Mouse (Mus musculus): ENCODE results near the gene Pbrm1. TPM values are rescaled to one million over a fixed set of nuclear protein-coding genes. Genes with fewer than 3 reads are reported as not detected.

The Pbrm1 gene
- polyA plus RNA-seq, 1 experiment from 2014 or later: 126 TPM

GRCm38 (mm10) chr14:31114011-31114410 lies 95.1 kb downstream of the Pbrm1 start:
- no peak overlapping the region for H3K4me2 ChIP-seq (replicated peaks; ENCODE audit: low read depth, low read length)
- no peak for ATAC-seq (ENCODE audit: low FRiP score, low TSS enrichment)

GRCm38 (mm10) chr14:31115522-31115921 lies 96.6 kb downstream of the Pbrm1 start:
- Histone ChIP-seq H3K36me3 (ENCODE audit: insufficient read depth, low read length) (peaks cover 56% of the 10 kb centered on the region), H3K4me3 (ENCODE audit: low read length) (no peak overlapping the region), H3K4me2 (replicated peaks; ENCODE audit: low read depth, low read length) (no peak overlapping the region), H3K27me3 (ENCODE audit: insufficient read depth, low read length) (no peaks in the 10 kb centered on the region), H3K27ac (ENCODE audit: low read length) (no peak overlapping the region), H3K4me1 (ENCODE audit: insufficient read depth, low read length) (0 out of 2 replicates have a peak, but pooled peaks cover 2% of the 10 kb centered on the region), H3K9ac (replicated peaks; ENCODE audit: low read length) (no peak overlapping the region), H3K9me3 (ENCODE audit: low read length) (no peaks in the 10 kb centered on the region)
- no peak for ATAC-seq (ENCODE audit: low FRiP score, low TSS enrichment)
- 51% methylated on average over 2 of the region's 2 CpGs for WGBS

More at GRCm38 (mm10) chr14:31114011-31114410, 95.1 kb downstream of the Pbrm1 start:
- Histone ChIP-seq H3K9ac (replicated peaks; ENCODE audit: low read length) (no peak overlapping the region), H3K27me3 (ENCODE audit: insufficient read depth, low read length) (no peaks in the 10 kb centered on the region), H3K4me3 (ENCODE audit: low read length) (no peak overlapping the region), H3K27ac (ENCODE audit: low read length) (no peak overlapping the region), H3K4me1 (ENCODE audit: insufficient read depth, low read length) (0 out of 2 replicates have a peak, but pooled peaks cover 2% of the 10 kb centered on the region), H3K9me3 (ENCODE audit: low read length) (no peaks in the 10 kb centered on the region), H3K36me3 (ENCODE audit: insufficient read depth, low read length) (peaks cover 63% of the 10 kb centered on the region)
- WGBS: 71% methylated on average over 3 of the region's 3 CpGs

DNA sequence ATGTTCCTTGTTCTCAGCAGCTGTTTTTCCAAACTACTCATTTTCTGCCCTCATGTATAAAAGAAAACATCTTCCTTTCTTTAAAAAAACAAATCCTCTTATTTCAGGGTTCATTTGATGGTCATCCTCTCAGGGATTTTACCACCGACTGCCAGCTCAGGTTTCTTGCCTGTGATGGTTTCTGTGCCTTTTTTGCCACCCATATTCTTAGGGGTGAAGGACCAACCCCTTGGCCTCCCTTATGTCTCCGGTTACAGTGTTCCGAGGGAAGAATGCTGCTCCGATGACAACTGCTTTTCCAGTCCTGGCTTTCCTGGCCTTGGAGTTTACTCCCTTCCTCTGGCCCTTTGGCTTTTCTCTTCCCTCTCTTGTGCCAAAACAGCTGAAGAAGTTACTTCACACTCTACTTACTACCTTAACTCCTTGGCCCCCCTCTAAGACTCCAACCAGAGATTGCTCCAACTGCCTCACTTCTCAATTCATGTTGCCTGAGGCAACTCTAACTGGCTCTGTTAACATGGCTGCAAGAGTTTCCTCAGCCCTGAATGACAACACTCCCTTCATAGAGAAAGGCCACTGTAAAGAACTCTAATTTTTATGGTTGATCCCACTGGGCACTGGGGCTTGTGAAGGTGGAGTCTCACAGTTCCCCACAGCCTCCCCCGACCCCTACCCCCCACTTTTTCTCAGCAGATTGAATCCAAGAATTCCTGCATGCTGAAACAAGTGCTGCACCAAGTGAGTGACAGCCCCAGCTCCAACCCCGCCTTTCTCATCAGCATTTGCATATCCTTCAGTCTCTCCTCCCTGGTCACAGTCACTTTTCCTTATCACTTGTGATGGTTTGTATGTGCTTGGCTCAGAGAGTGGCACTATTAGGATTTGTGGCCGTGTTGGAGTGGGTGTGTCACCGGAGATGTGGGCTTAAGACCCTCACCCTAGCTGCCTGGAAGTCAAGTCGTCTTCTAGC lies 106.5 kb downstream of the Pbrm1 start:
- H3K27ac ChIP-seq (ENCODE audit: low read length): peak overlapping the region; percentile 90
- H3K4me2 ChIP-seq (replicated peaks; ENCODE audit: low read depth, low read length): peak overlapping the region; percentile 30; the same call in 1 of the 2 replicates
- ATAC-seq (ENCODE audit: low FRiP score, low TSS enrichment): no peak
- peaks cover 10% of the 10 kb centered on the region; the same call in 1 of the 2 replicates for H3K36me3 ChIP-seq (ENCODE audit: insufficient read depth, low read length)
- no peak overlapping the region for H3K4me3 ChIP-seq (ENCODE audit: low read length)
- H3K9ac ChIP-seq (replicated peaks; ENCODE audit: low read length): peak overlapping the region; percentile 43
- H3K9me3 ChIP-seq (ENCODE audit: low read length): no peaks in the 10 kb centered on the region
- peaks cover 45% of the 10 kb centered on the region for H3K4me1 ChIP-seq (ENCODE audit: insufficient read depth, low read length)
- H3K27me3 ChIP-seq (ENCODE audit: insufficient read depth, low read length): no peaks in the 10 kb centered on the region
- 29% methylated on average over 9 of the region's 9 CpGs for WGBS

DNA sequence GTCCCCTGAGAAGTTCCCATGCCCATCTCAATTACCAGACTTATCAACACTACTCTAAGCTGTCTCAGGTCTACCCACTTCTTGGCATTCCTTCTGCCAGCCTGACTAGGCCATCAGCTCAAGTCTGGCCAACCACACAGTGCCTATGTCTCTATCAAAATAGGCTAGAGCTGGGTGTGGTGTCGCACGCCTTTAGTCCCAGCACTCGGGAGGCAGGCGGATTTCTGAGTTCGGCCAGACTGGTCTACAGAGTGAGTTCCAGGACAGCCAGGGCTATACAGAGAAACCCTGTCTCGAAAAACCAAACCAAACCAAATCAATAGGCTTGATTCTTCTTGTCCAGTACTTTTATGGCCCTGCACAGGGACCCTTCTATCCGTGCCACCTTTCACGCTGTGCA lies 107.9 kb downstream of the Pbrm1 start:
- 93% methylated on average over 8 of the region's 8 CpGs for WGBS
- Histone ChIP-seq H3K27ac (ENCODE audit: low read length) (no peak overlapping the region; the same call in 1 of the 2 replicates), H3K4me1 (ENCODE audit: insufficient read depth, low read length) (peaks cover 48% of the 10 kb centered on the region), H3K9ac (replicated peaks; ENCODE audit: low read length) (no peak overlapping the region), H3K4me3 (ENCODE audit: low read length) (no peak overlapping the region), H3K27me3 (ENCODE audit: insufficient read depth, low read length) (no peaks in the 10 kb centered on the region), H3K4me2 (replicated peaks; ENCODE audit: low read depth, low read length) (peak overlapping the region; percentile 30), H3K36me3 (ENCODE audit: insufficient read depth, low read length) (peaks cover 6% of the 10 kb centered on the region; the same call in 1 of the 2 replicates), H3K9me3 (ENCODE audit: low read length) (no peaks in the 10 kb centered on the region)
- no peak for ATAC-seq (ENCODE audit: low FRiP score, low TSS enrichment)

GRCm38 (mm10) chr14:31128101-31128825 lies 109.3 kb downstream of the Pbrm1 start:
- Histone ChIP-seq H3K4me2 (replicated peaks; ENCODE audit: low read depth, low read length) (peak overlapping the region; percentile 91), H3K27me3 (ENCODE audit: insufficient read depth, low read length) (no peaks in the 10 kb centered on the region), H3K36me3 (ENCODE audit: insufficient read depth, low read length) (no peaks in the 10 kb centered on the region), H3K9me3 (ENCODE audit: low read length) (no peaks in the 10 kb centered on the region), H3K4me3 (ENCODE audit: low read length) (peak overlapping the region; percentile 88), H3K4me1 (ENCODE audit: insufficient read depth, low read length) (peaks cover 62% of the 10 kb centered on the region), H3K27ac (ENCODE audit: low read length) (peak overlapping the region; percentile 94), H3K9ac (replicated peaks; ENCODE audit: low read length) (peak overlapping the region; percentile 94)
- no peak for ATAC-seq (ENCODE audit: low FRiP score, low TSS enrichment)
- WGBS: under 1% methylated on average over 23 of the region's 23 CpGs

- H3K9ac ChIP-seq (replicated peaks; ENCODE audit: low read length): peak within 1 kb of the TSS; percentile 94
- peak within 1 kb of the TSS; percentile 91 for H3K4me2 ChIP-seq (replicated peaks; ENCODE audit: low read depth, low read length)
- no peaks in the 10 kb centered on the region for H3K36me3 ChIP-seq (ENCODE audit: insufficient read depth, low read length)
- H3K4me3 ChIP-seq (ENCODE audit: low read length): peak within 1 kb of the TSS; percentile 88
- under 1% methylated on average over 33 of the region's 33 CpGs for WGBS
- peaks cover 68% of the 10 kb centered on the region for H3K4me1 ChIP-seq (ENCODE audit: insufficient read depth, low read length)
- peak within 1 kb of the TSS; percentile 95 for H3K27ac ChIP-seq (ENCODE audit: low read length)
- peak; percentile 95 for ATAC-seq (ENCODE audit: low FRiP score, low TSS enrichment)
- no peaks in the 10 kb centered on the region for H3K9me3 ChIP-seq (ENCODE audit: low read length)
- no peaks in the 10 kb centered on the region for H3K27me3 ChIP-seq (ENCODE audit: insufficient read depth, low read length)
Observed at GRCm38 (mm10) chr14:31128826-31129219, 109.9 kb downstream of the Pbrm1 start, which contains the start of gene Smim4. Gene Smim4 (minus strand): TSS chr14:31128956.

DNA sequence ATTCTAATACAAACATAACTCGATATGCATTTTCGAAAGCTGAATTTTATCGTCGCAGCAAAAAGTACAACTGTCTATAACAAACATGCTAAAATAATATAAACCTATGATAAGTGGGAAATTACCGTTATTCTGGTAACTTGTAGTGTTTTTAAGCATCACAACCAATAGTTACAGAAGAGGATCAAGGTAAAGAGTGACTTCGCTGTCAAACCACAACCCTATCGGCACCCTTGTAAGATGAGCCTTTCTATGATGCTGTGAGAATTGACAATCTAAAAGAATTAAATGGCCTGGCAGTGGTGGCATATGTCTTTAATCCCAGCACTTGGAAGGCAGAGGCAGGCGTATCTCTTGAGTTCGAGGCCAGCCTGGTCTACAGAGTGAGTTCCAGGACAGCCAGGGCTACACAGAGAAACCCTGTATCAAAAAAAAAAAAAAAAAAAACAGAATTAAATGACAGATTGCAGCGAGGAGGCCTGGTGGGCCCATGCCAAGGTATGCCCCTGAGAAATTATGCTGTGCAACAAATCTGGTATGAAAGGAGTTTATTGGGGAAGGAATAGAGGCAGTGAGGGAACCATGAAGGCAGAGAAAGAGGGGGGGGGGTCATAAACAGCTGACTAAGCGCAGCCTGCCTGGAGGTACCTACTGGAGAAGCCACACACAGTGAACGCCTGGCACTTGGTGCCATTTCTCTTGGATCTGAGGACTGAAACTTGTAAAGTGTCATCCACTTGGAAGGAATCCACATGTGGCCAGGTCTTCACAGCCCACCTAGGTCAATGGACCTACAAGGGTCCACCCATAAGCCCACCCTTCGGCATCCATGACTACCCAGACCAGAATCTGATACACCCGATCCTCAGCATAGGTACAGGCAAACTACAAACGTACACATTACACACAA lies 110.6 kb downstream of the Pbrm1 start:
- no peaks in the 10 kb centered on the region for H3K9me3 ChIP-seq (ENCODE audit: low read length)
- WGBS: 66% methylated on average over 15 of the region's 15 CpGs
- peak overlapping the region; percentile 95 for H3K27ac ChIP-seq (ENCODE audit: low read length)
- peaks cover 71% of the 10 kb centered on the region for H3K4me1 ChIP-seq (ENCODE audit: insufficient read depth, low read length)
- H3K9ac ChIP-seq (replicated peaks; ENCODE audit: low read length): 0 out of 2 replicates have a peak overlapping the region, but pooled peaks have one; percentile 94
- peak overlapping the region; percentile 88 for H3K4me3 ChIP-seq (ENCODE audit: low read length)
- no peak for ATAC-seq (ENCODE audit: low FRiP score, low TSS enrichment)
- 0 out of 2 replicates have a peak, but pooled peaks cover under 1% of the 10 kb centered on the region for H3K36me3 ChIP-seq (ENCODE audit: insufficient read depth, low read length)
- H3K4me2 ChIP-seq (replicated peaks; ENCODE audit: low read depth, low read length): peak overlapping the region; percentile 91
- no peaks in the 10 kb centered on the region for H3K27me3 ChIP-seq (ENCODE audit: insufficient read depth, low read length)

DNA sequence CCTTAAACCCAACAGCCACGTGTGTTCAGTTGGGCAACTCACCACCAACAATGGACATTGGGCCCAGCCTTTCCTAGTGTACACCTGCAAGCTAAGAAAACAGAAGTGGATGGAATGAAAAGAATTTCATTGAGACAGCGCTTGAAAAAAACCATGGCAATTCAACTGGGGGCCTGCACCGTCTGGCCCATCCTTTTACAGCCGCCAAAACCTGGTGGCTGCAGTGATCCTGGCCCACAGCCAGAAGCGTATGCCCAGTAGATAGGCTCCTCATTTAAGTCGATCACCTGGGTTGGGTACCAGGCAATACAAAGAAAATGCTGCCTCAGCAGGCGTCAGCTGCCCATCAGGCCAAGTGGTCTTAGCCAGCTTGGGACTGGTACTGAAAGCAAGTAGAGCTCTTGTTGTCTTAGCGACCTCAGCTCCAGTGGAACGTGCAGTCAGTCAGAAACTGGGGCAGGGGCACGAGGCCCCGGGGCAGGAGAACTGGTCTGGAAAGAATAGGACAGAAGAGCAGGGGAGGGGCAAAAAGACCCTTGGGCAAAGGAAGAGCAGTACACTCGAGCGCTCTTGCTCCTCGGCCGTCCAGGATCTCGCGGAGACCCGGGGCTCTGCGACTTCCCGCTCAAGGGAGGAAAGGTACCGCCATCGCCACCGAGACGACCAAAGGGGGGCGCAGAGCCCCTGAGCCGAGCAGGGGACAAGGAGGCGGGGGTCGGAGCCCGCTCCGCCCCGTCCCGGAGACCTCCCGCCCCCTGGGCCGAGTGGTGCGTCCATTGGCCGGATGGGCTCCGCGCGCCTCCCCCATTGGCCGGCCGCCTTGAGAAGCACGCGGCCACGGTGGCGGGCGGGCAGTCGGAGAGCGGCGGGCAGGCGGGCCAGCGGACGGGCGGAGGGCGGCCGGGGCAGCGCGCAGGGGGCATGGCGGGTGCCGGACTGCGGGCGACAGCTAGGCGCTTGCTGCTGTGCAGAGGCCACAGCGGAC lies 111.6 kb downstream of the Pbrm1 start, which contains the start of gene Nt5dc2:
TSS of gene Nt5dc2 (plus strand) at position 818 of the 985 bp plus-strand sequence.
- Histone ChIP-seq H3K4me3 (ENCODE audit: low read length) (peak within 1 kb of the TSS; percentile 97), H3K27ac (ENCODE audit: low read length) (peak within 1 kb of the TSS; percentile 95), H3K4me1 (ENCODE audit: insufficient read depth, low read length) (peaks cover 62% of the 10 kb centered on the region), H3K36me3 (ENCODE audit: insufficient read depth, low read length) (peaks cover 10% of the 10 kb centered on the region), H3K4me2 (replicated peaks; ENCODE audit: low read depth, low read length) (peak within 1 kb of the TSS; percentile 90), H3K9ac (replicated peaks; ENCODE audit: low read length) (peak within 1 kb of the TSS; percentile 94), H3K27me3 (ENCODE audit: insufficient read depth, low read length) (no peaks in the 10 kb centered on the region), H3K9me3 (ENCODE audit: low read length) (no peaks in the 10 kb centered on the region)
- peak; percentile 82 for ATAC-seq (ENCODE audit: low FRiP score, low TSS enrichment)
- 4% methylated on average over 57 of the region's 63 CpGs for WGBS

All from kidney, embryonic 16.5 days (tissue).